Mouse (Mus musculus): ENCODE results near the gene Gsto2. TPM values are rescaled to one million over a fixed set of nuclear protein-coding genes. Genes with fewer than 3 reads are reported as not detected.

Gsto2 gene
- polyA plus RNA-seq, 1 experiment = 0.32 TPM

- Histone ChIP-seq H3K36me3 (ENCODE audit: control insufficient read depth, insufficient read depth, low read length) (no peaks in the 10 kb centered on the region), H3K4me1 (ENCODE audit: control insufficient read depth, insufficient read depth, insufficient read length) (peaks cover 19% of the 10 kb centered on the region; the same call in 1 of the 2 replicates), H3K27me3 (ENCODE audit: control insufficient read depth, insufficient read depth, low read length) (no peaks in the 10 kb centered on the region), H3K4me3 (ENCODE audit: extremely low read depth, insufficient read depth, insufficient read length) (no peak overlapping the region), H3K27ac (ENCODE audit: insufficient read depth, low read length) (peak overlapping the region; percentile 39; the same call in 1 of the 2 replicates)
- DNase-seq (ENCODE audit: low read depth in 1 of 2, low spot score in 2 of 2) = peak; percentile 36 to 44
- WGBS = 53% methylated on average over 13 of the region's 13 CpGs
- TF ChIP-seq CTCF (IDR thresholded peaks at IDR 0.05; ENCODE audit: extremely low read depth, insufficient read depth, insufficient read length, insufficient replicate concordance) = no peak
- TF ChIP-seq POLR2A (IDR thresholded peaks at IDR 0.05; ENCODE audit: low read depth, low read length) = no peak
These were observed 19.2 kb downstream of the Gsto2 start for GRCm38 (mm10) chr19:47884296-47885085.

- TF ChIP-seq POLR2A (IDR thresholded peaks at IDR 0.05; ENCODE audit: low read depth, low read length) (no peak), CTCF (IDR thresholded peaks at IDR 0.05; ENCODE audit: extremely low read depth, insufficient read depth, insufficient read length, insufficient replicate concordance) (no peak)
- Histone ChIP-seq H3K27me3 (ENCODE audit: control insufficient read depth, insufficient read depth, low read length) (no peaks in the 10 kb centered on the region), H3K4me1 (ENCODE audit: control insufficient read depth, insufficient read depth, insufficient read length) (peaks cover 22% of the 10 kb centered on the region; the same call in 1 of the 2 replicates), H3K36me3 (ENCODE audit: control insufficient read depth, insufficient read depth, low read length) (no peaks in the 10 kb centered on the region), H3K27ac (ENCODE audit: insufficient read depth, low read length) (peak overlapping the region; percentile 37; the same call in 1 of the 2 replicates), H3K4me3 (ENCODE audit: extremely low read depth, insufficient read depth, insufficient read length) (no peak overlapping the region)
- 65% methylated on average over 7 of the region's 7 CpGs for WGBS
- no peak for DNase-seq (ENCODE audit: low read depth in 1 of 2, low spot score in 2 of 2)
These were observed 19.9 kb downstream of the Gsto2 start for GRCm38 (mm10) chr19:47885191-47885743.

GRCm38 (mm10) chr19:47885886-47886285 is 20.6 kb downstream of the Gsto2 start:
- DNase-seq (ENCODE audit: low read depth in 1 of 2, low spot score in 2 of 2) = no peak
- Histone ChIP-seq H3K27me3 (ENCODE audit: control insufficient read depth, insufficient read depth, low read length) (no peaks in the 10 kb centered on the region), H3K36me3 (ENCODE audit: control insufficient read depth, insufficient read depth, low read length) (no peaks in the 10 kb centered on the region), H3K27ac (ENCODE audit: insufficient read depth, low read length) (no peak overlapping the region), H3K4me3 (ENCODE audit: extremely low read depth, insufficient read depth, insufficient read length) (no peak overlapping the region), H3K4me1 (ENCODE audit: control insufficient read depth, insufficient read depth, insufficient read length) (peaks cover 26% of the 10 kb centered on the region; the same call in 1 of the 2 replicates)
- TF ChIP-seq POLR2A (IDR thresholded peaks at IDR 0.05; ENCODE audit: low read depth, low read length) = no peak
- no peak for TF ChIP-seq CTCF (IDR thresholded peaks at IDR 0.05; ENCODE audit: extremely low read depth, insufficient read depth, insufficient read length, insufficient replicate concordance)
- 81% methylated on average over 11 of the region's 11 CpGs for WGBS

- WGBS = 76% methylated on average over 7 of the region's 7 CpGs
- no peak for TF ChIP-seq CTCF (IDR thresholded peaks at IDR 0.05; ENCODE audit: extremely low read depth, insufficient read depth, insufficient read length, insufficient replicate concordance)
- Histone ChIP-seq H3K36me3 (ENCODE audit: control insufficient read depth, insufficient read depth, low read length) (no peaks in the 10 kb centered on the region), H3K27ac (ENCODE audit: insufficient read depth, low read length) (peak overlapping the region; percentile 93), H3K27me3 (ENCODE audit: control insufficient read depth, insufficient read depth, low read length) (no peaks in the 10 kb centered on the region), H3K4me3 (ENCODE audit: extremely low read depth, insufficient read depth, insufficient read length) (no peak overlapping the region), H3K4me1 (ENCODE audit: control insufficient read depth, insufficient read depth, insufficient read length) (peaks cover 34% of the 10 kb centered on the region; the same call in 1 of the 2 replicates)
- no peak for DNase-seq (ENCODE audit: low read depth in 1 of 2, low spot score in 2 of 2)
These were observed 21.3 kb downstream of the Gsto2 start for GRCm38 (mm10) chr19:47886617-47887016.

GRCm38 (mm10) chr19:47887417-47887816 is 22.1 kb downstream of the Gsto2 start:
- Histone ChIP-seq H3K4me1 (ENCODE audit: control insufficient read depth, insufficient read depth, insufficient read length) (peaks cover 34% of the 10 kb centered on the region; the same call in 1 of the 2 replicates), H3K27me3 (ENCODE audit: control insufficient read depth, insufficient read depth, low read length) (no peaks in the 10 kb centered on the region), H3K36me3 (ENCODE audit: control insufficient read depth, insufficient read depth, low read length) (no peaks in the 10 kb centered on the region), H3K4me3 (ENCODE audit: extremely low read depth, insufficient read depth, insufficient read length) (no peak overlapping the region), H3K27ac (ENCODE audit: insufficient read depth, low read length) (peak overlapping the region; percentile 93)
- 49% methylated on average over 10 of the region's 10 CpGs for WGBS
- TF ChIP-seq POLR2A (IDR thresholded peaks at IDR 0.05; ENCODE audit: low read depth, low read length) (no peak), CTCF (IDR thresholded peaks at IDR 0.05; ENCODE audit: extremely low read depth, insufficient read depth, insufficient read length, insufficient replicate concordance) (no peak)
- peak in 1 of 2 experiments; percentile 68 for DNase-seq (ENCODE audit: low read depth in 1 of 2, low spot score in 2 of 2)

- H3K27ac ChIP-seq (ENCODE audit: insufficient read depth, low read length) = peak overlapping the region; percentile 93
- no peak; the same call in 1 of the 2 replicates for TF ChIP-seq POLR2A (IDR thresholded peaks at IDR 0.05; ENCODE audit: low read depth, low read length)
- no peak for TF ChIP-seq CTCF (IDR thresholded peaks at IDR 0.05; ENCODE audit: extremely low read depth, insufficient read depth, insufficient read length, insufficient replicate concordance)
- H3K36me3 ChIP-seq (ENCODE audit: control insufficient read depth, insufficient read depth, low read length) = no peaks in the 10 kb centered on the region
- H3K4me1 ChIP-seq (ENCODE audit: control insufficient read depth, insufficient read depth, insufficient read length) = peaks cover 34% of the 10 kb centered on the region; the same call in 1 of the 2 replicates
- DNase-seq (ENCODE audit: low read depth in 1 of 2, low spot score in 2 of 2) = peak; percentile 79 to 92
- no peaks in the 10 kb centered on the region for H3K27me3 ChIP-seq (ENCODE audit: control insufficient read depth, insufficient read depth, low read length)
- H3K4me3 ChIP-seq (ENCODE audit: extremely low read depth, insufficient read depth, insufficient read length) = no peak overlapping the region
- WGBS = 42% methylated on average over 8 of the region's 8 CpGs
These were observed 22.7 kb downstream of the Gsto2 start for GRCm38 (mm10) chr19:47888037-47888436.
